Mouse (Mus musculus): Measurements from ENCODE around the gene Kyat1. TPM values are rescaled to one million over a fixed set of nuclear protein-coding genes. Genes with fewer than 3 reads are reported as not detected.
"Not testable (repeated sequence)": the region's sequence is repeated elsewhere in the genome, so short reads cannot be mapped to it uniquely, and the experiment has no call there.

The Kyat1 gene
- polyA plus RNA-seq, 1 experiment: 45.6 TPM

DNA sequence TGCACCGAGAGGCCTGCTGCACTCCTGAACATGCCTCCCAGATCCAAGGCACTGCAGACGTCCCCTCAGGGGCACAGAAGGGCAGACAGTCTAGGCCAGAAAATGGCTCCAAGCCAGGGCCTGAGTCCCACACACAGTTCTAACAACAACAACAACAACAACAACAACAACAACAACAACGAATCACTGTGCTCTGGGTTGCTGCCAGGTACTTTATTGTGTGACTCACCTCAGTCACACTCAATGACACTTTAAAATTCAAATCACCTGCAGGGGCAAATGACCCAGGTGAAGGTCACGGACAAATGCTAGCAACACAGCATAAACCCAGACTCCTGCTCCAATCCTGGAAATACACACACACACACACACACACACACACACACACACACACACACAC lies 7.6 kb downstream of the Kyat1 start:
- H3K4me1 ChIP-seq (ENCODE audit: control insufficient read depth, insufficient read depth, low read length): no peaks in the 10 kb centered on the region
- no peak overlapping the region for H3K27ac ChIP-seq (ENCODE audit: insufficient read depth, low read length)
- DNase-seq: no peak
- no peak overlapping the region for H3K4me3 ChIP-seq (replicated peaks; ENCODE audit: insufficient read depth, low read depth, low read length)
- WGBS: 53% methylated on average over 4 of the region's 4 CpGs
- TF ChIP-seq CTCF (IDR thresholded peaks at IDR 0.05; ENCODE audit: borderline replicate concordance, insufficient read depth, low read depth, low read length) (no peak), POLR2A (IDR thresholded peaks at IDR 0.05; ENCODE audit: borderline replicate concordance, insufficient read depth, low read length) (no peak)
- H3K27me3 ChIP-seq (ENCODE audit: control insufficient read depth, insufficient read depth, low read length): no peaks in the 10 kb centered on the region

DNA sequence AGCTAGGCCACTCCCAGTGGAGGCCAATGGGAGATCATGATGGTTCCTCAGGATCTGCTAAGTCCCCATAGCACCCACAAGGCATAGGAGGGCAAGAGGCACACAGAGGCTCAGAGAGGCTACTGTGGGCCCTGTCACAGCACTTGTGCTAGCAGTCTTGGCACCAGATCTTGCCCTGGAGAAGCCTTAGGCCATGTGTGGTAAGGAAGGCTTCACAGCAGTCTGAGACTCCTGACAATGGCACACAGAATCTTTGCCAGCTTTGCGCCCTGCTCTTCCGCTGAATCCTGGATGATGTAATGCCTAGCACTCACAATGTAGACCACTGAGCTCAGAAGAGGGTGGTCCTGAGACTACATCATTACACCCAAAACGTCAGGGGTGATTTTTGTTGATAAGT lies 11.0 kb downstream of the Kyat1 start:
- Histone ChIP-seq H3K27ac (ENCODE audit: insufficient read depth, low read length) (no peak overlapping the region), H3K27me3 (ENCODE audit: control insufficient read depth, insufficient read depth, low read length) (no peaks in the 10 kb centered on the region), H3K4me3 (replicated peaks; ENCODE audit: insufficient read depth, low read depth, low read length) (no peak overlapping the region), H3K4me1 (ENCODE audit: control insufficient read depth, insufficient read depth, low read length) (no peaks in the 10 kb centered on the region)
- WGBS: 53% methylated on average over 3 of the region's 3 CpGs
- TF ChIP-seq CTCF (IDR thresholded peaks at IDR 0.05; ENCODE audit: borderline replicate concordance, insufficient read depth, low read depth, low read length): no peak
- no peak for TF ChIP-seq POLR2A (IDR thresholded peaks at IDR 0.05; ENCODE audit: borderline replicate concordance, insufficient read depth, low read length)
- DNase-seq: no peak

DNA sequence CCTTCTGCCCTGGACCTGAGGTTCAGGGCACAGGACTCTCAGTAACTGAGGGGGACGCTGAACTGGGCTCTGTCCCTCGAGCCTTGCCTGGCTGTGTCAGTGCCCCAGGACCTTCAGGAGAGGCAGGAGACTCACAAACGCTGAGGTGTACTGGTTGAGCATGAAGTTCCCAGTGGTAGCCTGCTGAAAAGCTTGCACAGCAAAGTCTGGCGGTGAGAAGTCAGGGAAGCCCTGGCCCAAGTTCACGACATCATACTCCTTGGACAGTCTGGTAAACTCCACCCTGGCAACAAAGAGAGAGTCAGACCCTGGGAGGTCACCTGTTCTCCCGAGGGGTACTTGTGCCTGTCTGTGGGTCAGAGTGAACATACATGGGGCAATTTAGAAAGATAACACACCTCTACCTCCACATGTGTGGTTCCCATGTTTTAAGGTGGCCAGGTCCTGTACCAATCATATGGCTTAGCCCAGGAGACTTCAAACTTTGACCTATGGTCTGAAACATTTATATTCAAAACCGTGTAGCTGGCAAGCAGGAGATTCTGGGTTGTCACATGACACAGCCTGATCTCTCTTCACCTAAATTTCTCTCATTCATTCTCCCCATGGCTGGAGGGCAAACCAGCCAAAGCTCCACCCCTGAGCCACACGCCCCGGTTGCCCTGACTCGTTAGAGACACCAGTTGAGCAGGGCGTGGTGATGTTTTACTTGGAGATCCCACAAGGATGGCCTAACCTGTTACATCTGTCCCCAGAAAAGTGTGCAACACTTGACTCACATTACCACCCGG lies 13.7 kb downstream of the Kyat1 start:
- Histone ChIP-seq H3K4me1 (ENCODE audit: control insufficient read depth, insufficient read depth, low read length) (no peaks in the 10 kb centered on the region), H3K27ac (ENCODE audit: insufficient read depth, low read length) (no peak overlapping the region), H3K27me3 (ENCODE audit: control insufficient read depth, insufficient read depth, low read length) (no peaks in the 10 kb centered on the region), H3K4me3 (replicated peaks; ENCODE audit: insufficient read depth, low read depth, low read length) (no peak overlapping the region)
- 79% methylated on average over 12 of the region's 12 CpGs for WGBS
- TF ChIP-seq POLR2A (IDR thresholded peaks at IDR 0.05; ENCODE audit: borderline replicate concordance, insufficient read depth, low read length) (no peak), CTCF (IDR thresholded peaks at IDR 0.05; ENCODE audit: borderline replicate concordance, insufficient read depth, low read depth, low read length) (no peak)
- no peak for DNase-seq

DNA sequence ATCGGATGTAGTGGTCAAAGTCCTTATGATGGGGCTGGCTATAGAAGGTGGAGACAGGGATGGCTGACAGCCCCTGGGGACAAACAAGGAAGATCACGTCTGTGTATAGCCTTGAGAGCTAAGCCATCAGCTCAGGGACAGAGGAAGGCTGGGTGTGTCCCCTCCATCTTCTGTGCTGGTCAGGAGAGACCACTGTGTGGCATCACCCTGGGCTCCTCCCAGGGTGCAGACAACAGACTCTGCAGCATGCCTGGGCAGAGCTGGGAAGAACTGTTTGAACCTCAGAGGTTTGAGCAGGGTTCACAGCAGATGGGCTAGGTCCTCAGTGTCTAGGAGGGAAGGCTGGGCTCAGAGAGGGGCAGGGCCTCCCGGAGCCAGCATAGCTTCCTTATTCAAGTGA lies 20.0 kb downstream of the Kyat1 start:
- WGBS: 71% methylated on average over 3 of the region's 3 CpGs
- H3K27ac ChIP-seq (ENCODE audit: insufficient read depth, low read length): no peak overlapping the region

DNA sequence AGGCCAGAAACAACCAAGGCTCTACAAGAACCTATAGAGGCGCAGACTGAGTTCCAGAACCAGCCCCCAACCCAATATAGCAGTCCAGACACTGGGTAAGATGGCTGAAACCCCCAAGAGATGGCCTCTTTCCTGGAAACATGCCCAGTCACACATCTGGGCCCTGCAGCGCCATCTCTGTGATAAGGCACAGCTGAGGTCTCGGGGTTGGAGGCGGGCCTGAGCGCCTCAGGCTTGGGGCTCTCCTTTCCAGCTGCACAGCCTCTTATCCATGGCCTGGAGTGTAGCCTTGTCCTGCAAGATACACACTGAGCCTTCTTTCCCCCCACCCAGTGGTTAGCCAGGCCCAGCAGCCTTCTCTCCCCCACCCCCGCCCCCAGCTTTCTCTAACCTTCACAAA lies 20.4 kb downstream of the Kyat1 start:
- Histone ChIP-seq H3K4me1 (ENCODE audit: control insufficient read depth, insufficient read depth, low read length) (no peaks in the 10 kb centered on the region), H3K27me3 (ENCODE audit: control insufficient read depth, insufficient read depth, low read length) (no peaks in the 10 kb centered on the region), H3K27ac (ENCODE audit: insufficient read depth, low read length) (no peak overlapping the region), H3K4me3 (replicated peaks; ENCODE audit: insufficient read depth, low read depth, low read length) (no peak overlapping the region)
- WGBS: 78% methylated on average over 6 of the region's 6 CpGs
- DNase-seq: no peak
- TF ChIP-seq POLR2A (IDR thresholded peaks at IDR 0.05; ENCODE audit: borderline replicate concordance, insufficient read depth, low read length): no peak
- no peak for TF ChIP-seq CTCF (IDR thresholded peaks at IDR 0.05; ENCODE audit: borderline replicate concordance, insufficient read depth, low read depth, low read length)

More for the DNA sequence above, 20.0 kb downstream of the Kyat1 start:
- Histone ChIP-seq H3K27me3 (ENCODE audit: control insufficient read depth, insufficient read depth, low read length) (no peaks in the 10 kb centered on the region), H3K4me3 (replicated peaks; ENCODE audit: insufficient read depth, low read depth, low read length) (no peak overlapping the region), H3K4me1 (ENCODE audit: control insufficient read depth, insufficient read depth, low read length) (no peaks in the 10 kb centered on the region)
- no peak for DNase-seq
- TF ChIP-seq CTCF (IDR thresholded peaks at IDR 0.05; ENCODE audit: borderline replicate concordance, insufficient read depth, low read depth, low read length): no peak
- no peak for TF ChIP-seq POLR2A (IDR thresholded peaks at IDR 0.05; ENCODE audit: borderline replicate concordance, insufficient read depth, low read length)

DNA sequence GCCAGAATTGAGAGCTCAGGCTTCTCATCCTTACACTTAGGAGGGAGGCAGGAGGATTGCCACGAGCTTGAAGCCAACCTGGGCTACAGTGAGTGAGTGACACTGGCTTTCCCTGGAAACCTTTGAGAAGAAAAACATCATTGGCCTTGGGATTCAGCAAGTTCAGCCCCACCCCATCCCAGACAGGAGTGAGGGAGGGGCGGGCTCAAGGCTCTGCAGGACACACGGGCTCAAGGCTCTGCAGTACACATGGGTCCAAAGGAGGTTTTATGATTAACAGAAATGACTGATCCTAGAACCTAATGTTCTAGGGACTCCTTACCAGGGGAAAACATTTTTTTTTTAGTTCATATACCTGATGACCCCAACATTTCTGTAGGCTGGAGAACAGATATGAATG lies 21.9 kb downstream of the Kyat1 start:
- no peak for DNase-seq
- TF ChIP-seq POLR2A (IDR thresholded peaks at IDR 0.05; ENCODE audit: borderline replicate concordance, insufficient read depth, low read length) (no peak), CTCF (IDR thresholded peaks at IDR 0.05; ENCODE audit: borderline replicate concordance, insufficient read depth, low read depth, low read length) (no peak)
- no peak overlapping the region for H3K4me3 ChIP-seq (replicated peaks; ENCODE audit: insufficient read depth, low read depth, low read length)
- H3K4me1 ChIP-seq (ENCODE audit: control insufficient read depth, insufficient read depth, low read length): no peaks in the 10 kb centered on the region
- H3K27ac ChIP-seq (ENCODE audit: insufficient read depth, low read length): no peak overlapping the region
- 64% methylated on average over 3 of the region's 3 CpGs for WGBS
- no peaks in the 10 kb centered on the region for H3K27me3 ChIP-seq (ENCODE audit: control insufficient read depth, insufficient read depth, low read length)

DNA sequence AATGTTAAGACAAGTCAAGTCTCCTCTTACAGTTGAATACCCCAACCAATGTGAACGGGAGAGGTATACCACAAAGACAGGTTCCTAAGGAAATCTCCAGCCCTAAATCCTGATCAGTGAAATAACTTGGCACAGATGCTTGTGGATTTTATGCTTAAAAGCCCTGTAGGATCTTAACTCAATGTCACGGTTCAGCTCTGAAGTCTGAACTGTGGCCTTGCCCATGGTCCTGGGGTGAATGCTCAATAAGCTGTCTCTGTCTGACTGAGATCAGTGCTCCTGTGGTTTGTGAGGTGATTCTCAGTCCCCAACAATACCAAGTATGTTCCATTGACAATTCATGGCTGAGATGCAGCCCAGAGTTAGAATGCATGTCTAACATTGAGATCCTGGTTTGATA lies 23.2 kb downstream of the Kyat1 start:
- H3K27me3 ChIP-seq (ENCODE audit: control insufficient read depth, insufficient read depth, low read length): no peaks in the 10 kb centered on the region
- peaks cover 2% of the 10 kb centered on the region; the same call in 1 of the 2 replicates for H3K4me1 ChIP-seq (ENCODE audit: control insufficient read depth, insufficient read depth, low read length)
- DNase-seq: no peak
- no peak overlapping the region for H3K27ac ChIP-seq (ENCODE audit: insufficient read depth, low read length)
- no peak overlapping the region for H3K4me3 ChIP-seq (replicated peaks; ENCODE audit: insufficient read depth, low read depth, low read length)
- WGBS: 72% methylated on average over 2 of the region's 2 CpGs
- TF ChIP-seq CTCF (IDR thresholded peaks at IDR 0.05; ENCODE audit: borderline replicate concordance, insufficient read depth, low read depth, low read length) (no peak), POLR2A (IDR thresholded peaks at IDR 0.05; ENCODE audit: borderline replicate concordance, insufficient read depth, low read length) (no peak)

DNA sequence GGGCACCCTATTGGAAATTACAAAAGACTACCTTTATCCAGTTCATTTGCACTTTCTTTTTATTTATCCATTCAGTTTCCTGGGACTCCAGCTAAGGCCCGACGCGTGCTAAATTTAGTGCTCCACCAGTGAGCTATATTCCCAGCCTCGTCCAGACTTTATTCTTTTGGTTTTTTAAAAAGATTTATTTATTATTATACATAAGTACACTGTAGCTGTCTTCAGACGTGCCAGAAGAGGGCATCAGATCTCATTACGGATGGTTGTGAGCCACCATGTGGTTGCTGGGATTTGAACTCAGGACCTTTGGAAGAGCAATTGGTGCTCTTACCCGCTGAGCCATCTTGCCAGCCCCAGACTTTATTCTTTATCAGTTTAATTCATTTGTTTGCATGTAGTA lies 26.9 kb downstream of the Kyat1 start:
- not testable (repeated sequence) for H3K27me3 ChIP-seq (ENCODE audit: control insufficient read depth, insufficient read depth, low read length); DNase-seq; H3K27ac ChIP-seq (ENCODE audit: insufficient read depth, low read length)
- Histone ChIP-seq H3K4me1 (ENCODE audit: control insufficient read depth, insufficient read depth, low read length) (peaks cover 12% of the 10 kb centered on the region), H3K4me3 (replicated peaks; ENCODE audit: insufficient read depth, low read depth, low read length) (peak overlapping the region; percentile 55)
- 29% methylated on average over 7 of the region's 7 CpGs for WGBS
